Mouse (Mus musculus) MEL-GATA-1-ER (cell line): ENCODE measurements at regions not wholly inside any gene's neighbourhood (a gene's known extent, or its start where the extent isn't known, plus 50 kb on each side); places are given as distances from the start of the nearest gene placed in this dataset.
A peak's percentile ranks its signal among the peaks of the same experiment; 100 is the strongest.

ENCODE experiments used
- DNase-seq: peaks from one replicate; pipeline ENCODE4 v3.0.0-alpha.2; 2012; ENCODE audit warnings: low read depth; ENCODE audit errors: extremely low read depth

DNA sequence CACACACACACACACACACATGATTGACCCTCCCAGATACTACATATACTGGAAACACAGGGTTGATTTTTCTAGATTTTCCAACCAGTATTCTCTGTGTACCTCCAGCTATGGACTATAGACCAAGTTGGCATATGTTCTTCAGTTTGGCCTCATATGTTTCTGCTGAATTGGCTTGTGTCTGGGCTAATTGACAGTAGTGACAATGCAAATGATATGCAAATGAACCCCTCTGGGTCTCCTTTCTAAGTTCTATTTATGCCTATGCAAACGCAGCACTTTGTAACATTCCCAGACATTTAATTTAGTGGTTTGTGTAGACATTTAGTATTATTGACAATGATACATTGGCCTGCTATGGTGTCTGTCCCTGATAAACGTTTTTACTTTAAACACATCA, 582.0 kb upstream of the Negr1 start:
- DNase-seq = no peak

DNA sequence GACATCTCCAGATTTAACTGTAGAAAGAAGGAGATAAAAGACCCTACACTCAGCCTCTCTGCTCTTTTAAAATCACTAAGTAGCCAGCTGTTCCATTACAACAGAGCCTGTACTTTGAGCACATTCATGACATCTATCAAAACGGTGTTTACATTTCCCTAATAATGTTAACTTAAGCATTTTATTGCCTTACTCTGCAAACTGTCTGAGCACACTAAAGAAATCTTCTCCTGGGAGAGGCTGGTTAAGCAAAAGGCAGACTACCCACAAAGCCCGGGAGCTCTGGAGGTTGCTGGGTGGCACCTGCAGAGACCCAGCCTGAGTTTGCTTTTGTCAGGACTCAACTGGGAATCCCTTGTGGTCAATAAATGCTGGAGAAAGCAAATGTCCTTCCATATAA, 567.5 kb upstream of the Negr1 start:
- no peak for DNase-seq

DNA sequence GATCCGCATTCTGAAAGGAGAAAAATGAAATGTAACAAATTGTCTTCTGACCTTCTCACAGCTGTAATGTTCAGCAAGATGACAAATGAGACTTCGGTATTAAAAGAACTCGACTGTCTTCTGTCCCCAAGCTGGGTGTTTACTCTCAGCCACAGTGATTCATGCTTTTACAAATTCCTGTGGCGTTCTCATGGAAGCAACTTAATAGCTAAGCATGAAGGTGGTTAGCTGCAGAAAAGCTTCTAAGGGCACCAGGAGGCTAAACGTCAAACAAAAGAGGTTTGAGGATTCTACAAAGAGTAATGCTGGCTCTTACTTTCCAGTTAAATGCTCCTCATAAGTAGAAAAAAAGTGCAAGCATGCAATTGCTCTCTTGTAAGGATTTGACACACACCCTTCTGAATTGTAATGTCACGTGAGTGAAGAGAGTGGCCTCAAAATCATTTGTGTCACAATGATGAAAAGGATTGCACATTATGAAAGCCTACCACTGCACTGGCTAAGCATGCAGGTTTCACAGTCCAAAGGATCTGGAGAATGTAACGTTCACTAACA, 543.8 kb upstream of the Negr1 start:
- no peak for DNase-seq

DNA sequence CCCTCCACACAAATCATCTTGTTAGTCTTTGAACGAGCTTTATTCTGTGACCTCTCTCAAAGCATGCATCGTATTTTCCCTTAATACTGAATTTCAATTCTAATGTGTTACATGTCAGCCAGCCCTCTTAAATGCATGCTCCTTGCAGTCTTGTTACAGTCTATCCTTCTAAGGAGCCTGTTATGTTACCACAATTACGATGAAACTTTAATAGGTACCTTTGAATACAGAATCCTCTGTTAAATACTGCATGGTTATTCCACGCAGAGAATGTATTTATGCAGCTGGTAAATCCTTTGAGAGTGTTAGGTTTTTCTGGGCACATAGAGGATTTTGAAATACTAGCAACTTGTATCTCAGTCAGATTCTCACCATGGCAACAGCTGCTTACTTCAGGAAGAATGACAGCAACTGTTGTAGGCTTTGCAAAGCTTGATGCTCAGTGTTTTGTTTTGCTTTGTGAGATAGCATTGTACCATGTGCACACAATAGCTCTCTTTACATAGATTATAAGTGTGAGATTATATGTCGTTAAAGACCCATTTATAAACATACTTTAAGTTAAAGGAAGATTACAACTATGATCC, 532.9 kb upstream of the Negr1 start:
- DNase-seq = no peak

DNA sequence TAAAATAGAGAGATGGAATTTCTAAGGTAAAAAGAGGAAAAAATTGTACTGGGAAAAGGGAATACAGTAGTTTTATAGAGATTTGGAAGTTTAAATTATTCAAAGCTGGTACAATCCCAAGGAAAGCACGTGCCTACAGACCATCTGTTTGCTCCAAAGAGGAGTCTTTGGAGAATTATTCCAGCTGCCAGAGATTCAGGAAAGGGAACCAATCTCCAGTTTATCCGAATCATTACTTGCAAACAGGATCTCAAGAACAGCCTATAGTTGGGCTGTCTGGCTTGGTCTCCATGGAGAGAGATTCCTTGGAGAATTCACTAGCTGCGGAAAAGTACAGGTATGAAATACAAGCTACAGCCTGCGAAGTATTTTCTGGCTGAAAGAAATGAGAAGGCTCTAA, 491.3 kb upstream of the Negr1 start:
- DNase-seq = no peak

DNA sequence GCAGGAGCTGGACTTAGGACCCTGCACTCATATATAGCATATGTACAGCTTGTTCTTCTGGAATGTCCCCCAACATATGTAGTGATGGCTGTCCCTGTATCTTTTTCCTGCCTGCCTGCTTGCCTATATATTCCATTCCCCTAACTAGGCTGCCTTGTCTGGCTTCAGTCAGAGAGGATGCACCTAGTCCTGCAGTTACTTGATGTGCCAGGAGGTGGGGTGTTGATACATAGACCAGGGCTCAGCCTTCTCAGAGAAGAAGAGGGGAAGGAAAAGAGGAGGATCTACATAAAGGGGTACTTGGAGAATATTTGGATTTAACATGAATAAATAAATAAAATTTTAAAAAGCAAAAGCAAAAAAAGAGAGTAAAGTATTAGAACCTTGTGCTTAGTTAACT, 479.3 kb upstream of the Negr1 start:
- no peak for DNase-seq

DNA sequence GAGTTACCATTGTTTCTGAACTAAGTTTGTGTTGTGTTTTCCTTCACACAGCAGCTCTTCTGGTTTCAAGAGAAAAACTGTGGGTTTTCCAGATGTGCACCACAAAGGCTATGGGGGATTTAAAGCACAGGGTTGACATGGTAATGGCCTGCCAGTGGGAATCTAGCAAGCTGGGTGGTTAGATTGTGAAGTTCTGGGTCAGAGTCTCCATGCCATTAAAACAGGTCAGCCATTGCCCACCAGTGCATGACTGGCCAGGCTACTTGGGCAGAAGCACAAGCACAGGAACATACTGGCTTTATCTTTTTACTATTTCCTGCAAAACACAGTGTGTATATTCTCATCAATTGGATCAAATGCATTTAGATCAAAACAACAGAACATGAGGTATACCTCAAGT, 467.9 kb upstream of the Negr1 start:
- DNase-seq = no peak

DNA sequence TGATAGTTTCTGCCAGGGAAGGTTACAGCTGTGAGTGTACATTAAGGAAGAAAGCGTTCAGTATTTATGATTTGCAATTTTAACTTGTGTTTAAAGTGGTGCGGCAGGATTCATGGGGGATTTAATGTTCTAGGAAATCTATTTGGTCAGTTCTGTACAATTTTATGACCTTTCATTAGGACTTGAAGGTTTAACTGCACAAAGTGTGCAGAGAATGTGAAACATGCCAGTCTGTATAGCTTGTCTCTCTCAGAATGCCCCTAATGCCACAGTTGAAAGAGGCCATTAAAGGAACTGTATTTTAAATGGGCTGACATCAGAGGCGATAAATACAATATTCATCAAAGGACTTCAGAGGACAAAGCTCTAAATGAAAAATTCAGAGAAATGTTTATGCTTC, 466.6 kb upstream of the Negr1 start:
- DNase-seq = no peak

DNA sequence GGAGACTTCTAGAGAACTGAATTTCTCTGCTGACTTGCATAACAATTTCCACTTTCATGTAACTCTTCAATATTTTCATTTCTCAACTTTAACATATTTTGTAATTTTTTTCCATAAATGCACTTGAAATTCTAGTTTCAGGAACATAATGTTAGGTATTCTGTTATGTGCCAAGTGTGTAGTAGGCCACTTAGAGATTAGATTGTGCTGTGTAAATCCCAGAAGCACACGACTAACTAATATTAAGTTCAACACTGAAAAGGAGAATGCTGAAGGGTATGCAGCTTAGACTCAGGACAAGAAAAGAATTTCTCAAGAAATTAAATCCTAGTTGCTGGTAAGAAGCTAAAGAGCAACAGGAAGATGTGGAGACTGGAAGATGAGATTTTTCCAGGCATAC, 455.8 kb upstream of the Negr1 start:
- no peak for DNase-seq

DNA sequence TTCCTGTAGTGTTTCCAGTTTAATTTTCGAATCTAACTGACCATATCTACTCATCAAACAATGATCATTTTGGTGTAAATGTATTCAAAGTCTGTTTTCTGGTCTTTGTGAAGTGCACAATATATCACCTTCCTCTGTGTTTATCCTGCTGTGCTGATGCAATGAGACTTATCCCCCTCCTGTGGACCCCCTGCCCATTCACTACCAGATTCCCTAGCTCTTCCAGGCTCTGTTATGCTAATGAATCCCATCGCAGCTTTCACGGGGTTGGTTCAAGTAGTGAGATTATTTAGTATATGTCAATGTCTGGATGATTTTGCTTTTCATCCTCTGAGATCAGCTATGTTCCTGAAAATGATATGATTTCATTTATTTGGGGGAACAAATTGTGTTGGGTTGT, 441.3 kb upstream of the Negr1 start:
- no peak for DNase-seq

DNA sequence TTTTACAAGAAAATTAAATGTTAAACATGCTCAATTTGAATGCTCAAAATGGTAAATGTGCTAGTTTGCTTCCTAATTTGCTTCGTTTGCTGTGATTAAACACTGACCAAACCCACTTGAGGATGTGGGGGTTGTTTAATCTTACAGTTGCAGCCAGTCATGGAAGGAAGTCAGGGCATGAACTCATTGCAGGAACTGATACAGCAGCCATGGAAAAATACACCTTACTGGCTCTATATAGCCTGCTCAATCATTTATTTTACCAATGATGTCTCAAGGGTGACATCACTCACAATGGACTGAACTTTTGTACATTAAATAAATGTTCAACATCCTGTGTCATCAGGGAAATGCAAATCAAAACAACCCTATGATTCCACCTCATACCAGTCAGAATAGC, 430.0 kb upstream of the Negr1 start:
- no peak for DNase-seq

DNA sequence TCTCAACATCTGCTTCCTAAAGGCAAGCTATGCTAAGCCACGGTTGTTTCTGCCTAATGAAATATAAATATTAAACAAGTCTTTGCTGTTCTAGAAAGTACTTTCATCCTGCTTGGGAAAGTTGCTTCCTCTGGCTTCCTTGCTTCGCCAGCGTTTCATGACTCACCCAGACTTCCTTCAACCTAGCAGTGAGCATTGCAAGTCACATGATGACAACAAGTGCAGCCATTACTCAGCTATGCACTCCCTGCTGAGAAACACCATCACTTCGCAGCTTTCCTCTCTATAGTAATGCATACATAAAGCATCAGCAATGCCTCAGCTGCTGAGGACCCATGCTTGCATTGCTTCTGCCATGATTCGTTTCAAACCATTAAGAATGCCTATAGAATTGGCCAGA, 420.2 kb upstream of the Negr1 start:
- DNase-seq = no peak

DNA sequence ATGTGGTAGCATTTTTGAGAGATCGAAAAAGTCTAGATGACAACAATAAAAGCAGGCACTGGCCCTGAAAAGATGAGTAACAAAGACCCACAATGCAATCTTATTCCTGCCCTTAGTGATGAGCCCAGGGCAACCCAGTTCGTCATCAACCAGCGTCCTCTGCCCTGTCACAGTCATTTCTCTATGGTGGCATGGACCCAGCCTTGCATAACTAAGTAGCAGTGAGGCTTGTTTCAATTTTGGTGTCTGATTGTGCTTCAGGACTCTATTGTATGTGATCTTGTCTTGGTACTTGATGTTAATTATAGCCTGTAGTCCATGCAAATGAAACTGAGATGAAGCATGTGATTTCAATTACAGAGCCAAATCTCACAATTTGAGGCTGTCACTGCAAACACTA, 412.3 kb upstream of the Negr1 start:
- DNase-seq = no peak

DNA sequence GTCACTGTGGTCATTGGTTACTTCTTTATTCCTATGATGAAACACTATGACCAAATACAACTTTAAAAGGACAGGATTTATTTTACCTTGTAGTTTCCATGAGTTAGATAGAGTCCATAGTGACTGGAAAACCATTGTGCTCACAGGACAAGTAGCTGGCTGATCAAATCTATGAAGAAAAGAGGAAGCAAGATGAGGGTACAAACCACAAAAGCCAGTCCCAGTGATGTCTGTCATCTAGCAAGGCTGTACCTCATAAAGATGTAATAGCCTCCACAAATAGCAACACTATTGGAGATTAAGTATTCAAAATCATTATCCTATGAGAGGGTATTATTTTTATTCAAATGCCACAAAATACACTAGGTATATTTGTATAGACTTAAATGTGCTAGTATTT, 391.5 kb upstream of the Negr1 start:
- DNase-seq = no peak

DNA sequence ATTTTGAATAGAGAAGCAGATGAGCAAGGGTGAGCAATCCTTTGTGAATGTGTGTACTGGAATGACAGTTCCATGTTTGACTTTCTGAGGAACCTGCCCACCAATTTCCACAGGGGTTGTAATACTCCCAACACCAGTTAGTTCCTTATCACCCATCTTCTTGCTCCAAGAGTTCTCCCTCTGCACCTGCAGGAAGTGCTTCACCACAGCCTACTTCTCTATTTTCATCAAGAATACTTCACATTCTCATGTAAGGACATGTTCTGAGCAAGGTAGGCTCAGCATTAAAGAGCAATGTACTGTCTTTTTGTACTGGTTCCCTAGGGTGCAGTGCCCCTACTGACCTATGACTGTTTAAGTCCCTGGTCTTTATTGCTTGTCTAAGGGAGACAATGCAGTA, 362.9 kb upstream of the Negr1 start:
- peak; percentile 3 for DNase-seq

DNA sequence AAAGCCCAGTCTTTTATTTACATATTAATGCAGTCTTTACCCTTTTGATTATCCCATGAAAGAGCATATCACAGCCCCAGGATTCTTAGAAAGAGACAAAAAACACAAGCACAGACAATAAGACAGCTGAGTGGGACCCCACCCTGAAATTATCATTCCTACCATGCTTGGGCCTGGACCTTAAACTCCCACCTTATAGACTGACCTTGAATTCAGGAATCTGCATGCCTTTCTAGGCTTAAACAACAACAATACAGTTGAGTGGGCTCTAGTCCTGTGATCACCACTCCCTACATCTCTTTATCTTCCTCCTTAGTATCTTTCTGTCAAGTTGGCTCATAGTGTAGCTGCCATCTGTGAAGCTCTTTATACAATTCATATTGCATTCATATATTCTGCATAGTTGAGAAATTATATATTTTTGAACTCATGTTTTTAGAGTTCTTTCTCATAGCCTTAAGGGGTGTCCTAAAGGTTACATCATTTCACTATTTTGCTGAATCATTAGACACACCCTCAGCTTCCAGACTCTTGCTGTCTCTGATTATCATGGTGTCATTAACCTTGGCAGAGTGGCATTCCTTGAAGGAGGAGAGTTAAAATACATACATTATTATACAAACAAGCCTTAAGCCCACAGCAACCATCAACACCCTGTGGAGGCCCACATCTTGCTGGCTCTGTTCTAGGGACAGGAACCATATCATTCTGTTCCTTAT, 361.7 kb upstream of the Negr1 start:
- no peak for DNase-seq

DNA sequence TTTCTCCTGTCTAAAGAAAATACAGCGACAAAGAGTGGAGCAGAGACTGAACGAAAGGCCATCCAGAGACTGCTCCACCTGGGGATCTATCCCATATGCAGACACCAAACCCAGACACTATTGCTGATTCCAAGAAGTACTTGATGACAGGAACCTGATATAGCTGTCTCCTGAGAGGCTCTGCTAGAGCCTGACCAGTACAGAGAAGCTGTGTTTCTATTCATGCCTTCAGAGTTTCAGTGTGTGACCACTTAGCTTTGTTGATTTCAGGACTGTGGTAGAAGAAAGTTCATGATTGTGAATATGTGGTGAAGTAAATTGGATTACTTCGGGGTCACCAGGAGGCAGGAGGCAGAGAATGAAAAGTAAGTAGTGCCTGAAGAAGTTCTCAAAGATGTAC, 356.3 kb upstream of the Negr1 start:
- DNase-seq = no peak

DNA sequence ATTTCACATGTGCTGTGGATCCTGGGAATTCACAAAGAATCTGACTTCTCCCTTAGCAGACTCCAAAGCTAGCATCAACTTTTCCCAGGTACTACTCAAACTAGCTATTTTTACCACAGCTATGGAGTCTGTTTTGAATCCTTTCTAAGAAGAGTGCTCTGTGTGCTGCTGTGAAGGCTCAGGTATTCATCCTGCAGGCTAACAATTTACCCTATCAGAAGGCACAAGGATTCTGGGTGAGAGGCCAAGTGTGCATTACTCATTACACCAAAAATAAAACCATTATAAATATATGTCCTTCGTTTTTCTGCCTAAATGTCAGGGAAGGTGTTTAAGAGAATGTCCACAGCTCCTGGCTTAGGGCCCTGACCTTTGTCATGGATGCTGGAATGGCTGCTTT, 353.2 kb upstream of the Negr1 start:
- DNase-seq = no peak

DNA sequence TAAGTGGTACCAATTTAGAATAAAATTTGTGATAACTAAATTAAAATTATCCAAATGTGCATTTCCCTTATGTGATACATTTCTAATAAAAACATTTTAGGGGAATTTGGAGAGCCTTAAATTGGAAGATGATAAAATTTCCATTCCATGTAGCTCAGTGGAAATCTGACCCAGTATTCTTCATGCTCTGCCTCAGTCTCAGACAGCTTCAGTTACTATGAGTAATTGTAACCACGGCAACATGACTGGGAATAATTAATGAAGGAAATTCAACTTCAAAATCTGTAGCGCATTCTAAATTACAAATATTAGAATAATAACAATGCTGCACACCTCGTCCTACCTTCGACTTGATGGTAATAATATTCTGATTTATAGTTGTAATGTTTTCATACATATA, 350.8 kb upstream of the Negr1 start:
- no peak for DNase-seq

DNA sequence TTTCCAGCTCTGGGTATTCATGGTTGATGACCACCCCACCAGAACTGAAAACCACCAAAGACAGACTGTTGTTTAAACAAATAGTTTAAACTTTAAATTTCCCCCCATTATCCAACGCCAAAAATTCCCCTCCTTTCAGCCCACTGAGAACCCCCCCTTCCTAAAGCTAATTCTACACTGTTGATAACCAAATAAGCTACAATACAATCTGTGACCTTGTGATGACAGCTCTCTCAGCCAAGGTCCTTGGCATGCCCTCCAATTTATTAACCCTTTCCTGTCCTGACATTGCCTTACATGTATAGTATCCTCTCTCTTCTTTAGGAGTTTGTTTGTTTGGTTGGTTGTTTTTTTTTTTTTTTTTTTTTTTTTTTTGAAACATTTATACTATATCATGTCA, 346.8 kb upstream of the Negr1 start:
- DNase-seq = no peak

DNA sequence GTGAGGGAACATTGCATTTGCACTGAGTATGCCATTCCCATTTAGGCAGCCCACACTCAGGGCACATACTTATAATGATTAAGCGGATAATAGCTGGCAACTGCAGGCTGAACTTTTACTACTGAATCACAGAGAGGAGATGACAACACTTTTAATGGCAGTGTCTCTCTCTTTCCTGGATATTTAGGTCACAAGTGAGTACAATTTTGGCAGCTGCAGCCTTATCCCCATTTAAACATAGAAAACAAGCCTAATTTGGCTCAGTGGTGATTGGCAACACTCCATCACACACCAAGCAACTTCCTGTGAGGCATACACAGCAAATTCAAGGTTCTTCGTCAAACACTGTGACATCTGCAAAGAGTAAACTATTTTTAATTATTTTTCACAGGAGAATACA, 329.5 kb upstream of the Negr1 start:
- DNase-seq = no peak

DNA sequence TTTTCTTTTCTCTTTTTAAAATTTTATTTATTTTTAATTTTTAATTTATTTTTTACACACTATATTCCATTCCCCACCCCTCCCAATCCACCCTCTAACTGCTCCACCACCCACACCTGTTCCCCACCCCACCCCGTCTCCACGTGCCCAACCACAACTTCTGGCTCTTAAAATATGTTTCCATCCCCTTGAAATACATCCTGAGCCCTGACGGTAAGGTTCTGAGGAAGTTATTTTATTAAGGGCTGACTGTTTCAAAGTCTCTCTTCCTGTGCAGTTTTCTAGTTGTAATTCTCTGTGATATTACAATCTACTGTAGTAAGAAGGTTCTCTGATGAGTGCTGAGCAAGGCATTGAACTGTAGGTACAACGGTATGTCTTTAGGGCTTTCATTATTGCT, 325.6 kb upstream of the Negr1 start:
- DNase-seq = no peak

DNA sequence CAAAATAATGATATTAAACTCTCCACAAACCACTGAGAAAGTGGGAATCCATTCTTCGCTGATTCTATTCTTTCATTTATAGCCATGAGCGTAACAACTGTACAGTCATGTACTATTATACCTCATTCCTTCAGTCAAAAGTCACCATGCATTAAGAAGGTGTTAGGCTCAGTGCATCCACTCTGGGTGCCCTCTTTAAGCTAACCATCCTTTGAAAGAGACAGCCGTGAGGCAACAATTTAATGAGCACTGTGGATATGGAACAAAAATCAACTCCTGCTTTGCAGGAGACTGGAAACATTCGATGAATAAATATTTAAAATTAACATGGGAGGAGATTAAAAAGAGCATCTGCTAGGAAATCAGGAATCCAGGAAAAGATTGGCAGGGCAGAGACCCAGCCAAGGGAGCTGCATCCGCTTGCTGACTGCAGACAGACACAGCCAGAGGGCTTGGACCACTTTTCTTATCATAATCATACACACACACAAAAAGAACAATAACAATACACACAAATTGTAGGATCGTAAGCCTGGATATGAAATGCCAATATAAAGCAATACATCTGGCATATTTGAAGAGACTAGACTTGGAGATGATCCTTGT, 309.2 kb upstream of the Negr1 start:
- DNase-seq = no peak
